Mouse (Mus musculus) ES-E14 (cell line): ENCODE measurements at regions not wholly inside any gene's neighbourhood (a gene's known extent, or its start where the extent isn't known, plus 50 kb on each side); places are given as distances from the start of the nearest gene placed in this dataset.

Experiments used
- CHD2 ChIP-seq: IDR thresholded peaks from 2 replicates; pipeline ENCODE4 v1.6.1; 2014; ENCODE audit warnings: mild to moderate bottlenecking, low read depth, low read length, inconsistent platforms
- HCFC1 ChIP-seq: IDR thresholded peaks from 2 replicates; pipeline ENCODE4 v1.6.1; 2012; ENCODE audit warnings: low read length, inconsistent platforms, borderline replicate concordance; ENCODE audit not compliant: insufficient read depth
- MAFK ChIP-seq: IDR thresholded peaks from 2 replicates; pipeline ENCODE4 v1.6.1; 2014; ENCODE audit warnings: mild to moderate bottlenecking, low read depth, low read length, inconsistent platforms; ENCODE audit not compliant: insufficient read depth
- ZC3H11A ChIP-seq: IDR thresholded peaks from 2 replicates; pipeline ENCODE4 v1.6.1; 2012; ENCODE audit warnings: low read depth, mild to moderate bottlenecking, inconsistent platforms, low read length, borderline replicate concordance
- ZNF384 ChIP-seq: IDR thresholded peaks from 2 replicates; pipeline ENCODE4 v1.6.1; 2012; ENCODE audit warnings: low read depth, low read length, inconsistent platforms

DNA sequence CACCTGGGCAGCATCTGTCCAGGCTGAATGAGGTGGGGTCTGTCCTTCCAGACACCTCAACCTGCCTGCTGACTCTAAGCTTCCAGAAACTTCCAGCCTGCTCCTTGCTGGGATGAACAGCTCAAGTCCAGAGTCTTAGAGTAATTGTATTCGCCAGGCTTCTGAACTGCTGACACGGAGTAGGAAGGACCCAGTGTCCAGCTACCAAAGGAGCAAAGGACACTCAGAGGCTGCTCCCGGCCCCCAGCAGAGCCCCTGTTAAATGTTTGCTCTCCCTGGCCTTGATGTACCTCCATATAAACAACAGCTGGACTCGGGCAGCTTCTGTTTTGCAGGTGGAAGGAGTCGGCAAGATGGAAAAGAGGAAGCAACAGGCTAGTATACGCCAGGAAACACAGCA, 137.5 kb downstream of the Katnal1 start:
- TF ChIP-seq HCFC1 (no peak), MAFK (no peak), CHD2 (no peak), ZC3H11A (no peak), ZNF384 (no peak)
